Mouse (Mus musculus) hindbrain, postnatal 0 days (tissue): ENCODE measurements around the gene Barhl2. TPM values are rescaled to one million over a fixed set of nuclear protein-coding genes. Genes with fewer than 3 reads are reported as not detected.

Experiments used
- ATAC-seq: fragments of 200-750 bp; cut with Nextera tagmentation; 2 replicates; pipeline ENCODE4 v1.8.0; 2017; ENCODE audit warnings: mild to moderate bottlenecking, moderate TSS enrichment, moderate library complexity
- DNase-seq: peaks from one replicate; pipeline ENCODE4 v3.0.0-alpha.2; 2015; ENCODE audit warnings: low spot score
- H3K27ac ChIP-seq: fragments of 300-500 bp; sonication (generic); 2 replicates; pipeline ENCODE4 v1.5.1; 2014; ENCODE audit warnings: mild to moderate bottlenecking
- H3K27me3 ChIP-seq: fragments of 300-500 bp; sonication (generic); 2 replicates; pipeline ENCODE4 v1.6.1; 2014; ENCODE audit warnings: low read length, mixed read lengths; ENCODE audit not compliant: insufficient read depth
- H3K36me3 ChIP-seq: fragments of 300-500 bp; sonication (generic); 2 replicates; pipeline ENCODE4 v1.6.1; 2014; ENCODE audit warnings: low read length, mixed read lengths; ENCODE audit not compliant: insufficient read depth
- H3K4me1 ChIP-seq: fragments of 300-500 bp; sonication (generic); 2 replicates; pipeline ENCODE4 v1.6.1; 2014; ENCODE audit warnings: antibody characterized with exemption, low read length, mixed read lengths; ENCODE audit not compliant: insufficient read depth
- H3K4me2 ChIP-seq: fragments of 300-500 bp; sonication (generic); 2 replicates; pipeline ENCODE4 v1.6.1; 2014; ENCODE audit warnings: low read depth, mild to moderate bottlenecking, low read length, moderate library complexity, mixed read lengths
- H3K4me3 ChIP-seq: fragments of 300-500 bp; sonication (generic); 2 replicates; pipeline ENCODE4 v1.5.1; 2014; ENCODE audit warnings: low read length
- H3K9ac ChIP-seq: fragments of 300-500 bp; sonication (generic); replicated peaks from 2 replicates; pipeline ENCODE4 v1.6.1; 2014; ENCODE audit warnings: mild to moderate bottlenecking, low read length, moderate library complexity, mixed read lengths
- H3K9me3 ChIP-seq: fragments of 300-500 bp; sonication (generic); 2 replicates; pipeline ENCODE4 v1.6.1; 2016; ENCODE audit warnings: low read length, mixed read lengths
- CTCF ChIP-seq: IDR thresholded peaks from 2 replicates; pipeline ENCODE4 v1.5.1; 2016; ENCODE audit warnings: antibody characterized with exemption, control low read depth, low read depth
- WGBS: fragments of 180-500 bp; shearing (Covaris S2); extraction: QIAGEN DNeasy Blood & Tissue Kit; methylation state at CpG from one replicate; pipeline ENCODE4 v1.1.7; 2014; 5-methylcytosine and 5-hydroxymethylcytosine counted together
- polyA plus RNA-seq: library from polyadenylated mRNA; unstranded; fragments of >200 nt; fragmentation: Nextera tagmentation; extraction: Ambion mirVana; gene quantifications from 2 replicates; pipeline ENCODE4 v1.2.1, GENCODE M21; 2015
- total RNA-seq: library from RNA; depleted of rRNA; stranded (reverse); fragments of >200 nt; gene quantifications from 2 replicates; pipeline ENCODE4 v1.2.3, GENCODE M21; 2014

The Barhl2 gene
- total and polyA plus RNA-seq, 2 experiments from 2014 or later, result 2.1 to 14.9 TPM

GRCm38 (mm10) chr5:106445681-106446080, 12.3 kb downstream of the Barhl2 start:
- no peaks in the 10 kb centered on the region for H3K9me3 ChIP-seq
- H3K4me1 ChIP-seq, result no peaks in the 10 kb centered on the region
- H3K36me3 ChIP-seq, result no peaks in the 10 kb centered on the region
- no peak for TF ChIP-seq CTCF
- WGBS, result 73% methylated on average over 3 of the region's 3 CpGs
- H3K4me3 ChIP-seq, result no peak overlapping the region
- no peak overlapping the region for H3K27ac ChIP-seq
- H3K9ac ChIP-seq, result no peak overlapping the region
- H3K27me3 ChIP-seq, result peaks cover 38% of the 10 kb centered on the region
- ATAC-seq (no peak), DNase-seq (no peak)
- H3K4me2 ChIP-seq, result no peak overlapping the region

- TF ChIP-seq CTCF, result no peak
- 93% methylated on average over 7 of the region's 7 CpGs for WGBS
- H3K27me3 ChIP-seq, result no peaks in the 10 kb centered on the region
Observed at GRCm38 (mm10) chr5:106438916-106439315, 19.1 kb downstream of the Barhl2 start.

GRCm38 (mm10) chr5:106426069-106426468, 31.9 kb downstream of the Barhl2 start:
- no peak overlapping the region for H3K4me2 ChIP-seq
- H3K27ac ChIP-seq, result no peak overlapping the region
- no peaks in the 10 kb centered on the region for H3K4me1 ChIP-seq
- no peaks in the 10 kb centered on the region for H3K36me3 ChIP-seq
- DNase-seq, result no peak
- no peak overlapping the region for H3K9ac ChIP-seq
- H3K4me3 ChIP-seq, result no peak overlapping the region
- TF ChIP-seq CTCF, result no peak
- no peak for ATAC-seq
- no peaks in the 10 kb centered on the region for H3K9me3 ChIP-seq
- no peaks in the 10 kb centered on the region for H3K27me3 ChIP-seq
- WGBS, result 80% methylated on average over 7 of the region's 7 CpGs

More at GRCm38 (mm10) chr5:106438916-106439315, 19.1 kb downstream of the Barhl2 start:
- no peaks in the 10 kb centered on the region for H3K36me3 ChIP-seq
- no peak for DNase-seq
- no peak overlapping the region for H3K27ac ChIP-seq
- no peak overlapping the region for H3K4me3 ChIP-seq
- no peak overlapping the region for H3K9ac ChIP-seq
- no peak for ATAC-seq
- H3K4me1 ChIP-seq, result no peaks in the 10 kb centered on the region
- H3K4me2 ChIP-seq, result no peak overlapping the region
- H3K9me3 ChIP-seq, result no peaks in the 10 kb centered on the region

GRCm38 (mm10) chr5:106420871-106421270, 37.1 kb downstream of the Barhl2 start:
- peak overlapping the region; percentile 69 for H3K27ac ChIP-seq
- H3K9me3 ChIP-seq, result no peaks in the 10 kb centered on the region
- peak overlapping the region; percentile 22 for H3K4me2 ChIP-seq
- no peaks in the 10 kb centered on the region for H3K4me1 ChIP-seq
- no peaks in the 10 kb centered on the region for H3K36me3 ChIP-seq
- peak; percentile 71 for DNase-seq
- H3K27me3 ChIP-seq, result no peaks in the 10 kb centered on the region
- no peak overlapping the region for H3K4me3 ChIP-seq
- H3K9ac ChIP-seq, result no peak overlapping the region
- WGBS, result 49% methylated on average over 8 of the region's 8 CpGs
- no peak for TF ChIP-seq CTCF
- 0 out of 2 replicates have a peak, but pooled peaks have one; percentile 55 for ATAC-seq

GRCm38 (mm10) chr5:106420370-106420769, 37.6 kb downstream of the Barhl2 start:
- H3K9me3 ChIP-seq, result no peaks in the 10 kb centered on the region
- 47% methylated on average over 11 of the region's 11 CpGs for WGBS
- no peaks in the 10 kb centered on the region for H3K4me1 ChIP-seq
- H3K4me2 ChIP-seq, result peak overlapping the region; percentile 22
- H3K36me3 ChIP-seq, result no peaks in the 10 kb centered on the region
- H3K27ac ChIP-seq, result peak overlapping the region; percentile 69
- DNase-seq, result peak; percentile 60
- no peak overlapping the region for H3K4me3 ChIP-seq
- no peaks in the 10 kb centered on the region for H3K27me3 ChIP-seq
- no peak overlapping the region for H3K9ac ChIP-seq
- TF ChIP-seq CTCF, result no peak
- ATAC-seq, result peak; percentile 76

GRCm38 (mm10) chr5:106417210-106417609, 40.8 kb downstream of the Barhl2 start:
- Histone ChIP-seq H3K4me3 (no peak overlapping the region), H3K9me3 (no peaks in the 10 kb centered on the region), H3K27me3 (no peaks in the 10 kb centered on the region), H3K4me2 (no peak overlapping the region), H3K36me3 (no peaks in the 10 kb centered on the region), H3K27ac (no peak overlapping the region), H3K9ac (no peak overlapping the region), H3K4me1 (no peaks in the 10 kb centered on the region)
- peak; percentile 60 for TF ChIP-seq CTCF
- peak; percentile 47; the same call in 1 of the 2 replicates for ATAC-seq
- DNase-seq, result peak; percentile 57
- 35% methylated on average over 7 of the region's 7 CpGs for WGBS

- TF ChIP-seq CTCF, result no peak
- 80% methylated on average over 6 of the region's 6 CpGs for WGBS
- no peak for ATAC-seq
Observed at GRCm38 (mm10) chr5:106416550-106416949, 41.4 kb downstream of the Barhl2 start.

More at GRCm38 (mm10) chr5:106416550-106416949, 41.4 kb downstream of the Barhl2 start:
- Histone ChIP-seq H3K27me3 (no peaks in the 10 kb centered on the region), H3K4me2 (no peak overlapping the region), H3K9me3 (no peaks in the 10 kb centered on the region), H3K4me3 (no peak overlapping the region), H3K4me1 (no peaks in the 10 kb centered on the region), H3K9ac (no peak overlapping the region), H3K27ac (no peak overlapping the region), H3K36me3 (no peaks in the 10 kb centered on the region)
- DNase-seq, result no peak
